ENCODE assay signal across 24 mouse cellular contexts in the genomic region with DNA sequence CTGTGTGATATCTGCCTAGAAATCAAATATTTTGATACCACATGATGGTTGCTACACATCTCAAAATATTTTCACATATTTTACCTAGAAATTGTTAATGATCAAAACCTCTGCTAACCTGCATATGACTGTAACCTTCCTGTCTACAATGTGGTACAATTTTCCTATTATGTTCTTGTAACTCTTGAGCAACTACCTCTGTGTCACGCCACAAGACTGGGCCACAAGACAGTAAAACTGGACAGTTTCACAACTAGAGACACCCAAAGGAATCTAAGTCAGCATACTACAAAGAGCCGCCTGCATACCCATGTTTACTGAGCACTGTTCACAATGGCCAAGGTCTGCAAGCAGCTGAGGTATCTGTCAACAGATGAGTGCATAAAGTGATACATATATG. TPM values are rescaled to one million over a fixed set of nuclear protein-coding genes. Genes with fewer than 3 reads are reported as not detected.
DNase-seq lines count a peak whose midpoint lies in the region; ATAC-seq and TF ChIP-seq lines count a peak whose summit lies in the region.
"Had no signal": no experiment of that assay in that cellular context is flagged by ENCODE, and none has a peak within 500 bp of the region (broad histone marks: within the 10 kb centered on the region; RNA-seq: fewer than 3 reads in every experiment).

No protein-coding gene starts in this region.

- no peak overlapping the region for H3K4me2 ChIP-seq in midbrain, embryonic 11.5 days
- H3K4me2 ChIP-seq: embryonic facial prominence, embryonic 15.5 days; heart, embryonic 11.5 days; heart, embryonic 15.5 days; hindbrain, embryonic 14.5 days had no signal

- no peaks in the 10 kb centered on the region for H3K4me1 ChIP-seq in lung, adult 2 months (ENCODE audit: control insufficient read depth, insufficient read depth, low read length)
- no peaks in the 10 kb centered on the region for H3K4me1 ChIP-seq in midbrain, embryonic 11.5 days (ENCODE audit: control insufficient read depth, insufficient read depth, low read length)
- H3K4me1 ChIP-seq: embryonic facial prominence, embryonic 15.5 days; forebrain, embryonic 10.5 days; hindbrain, embryonic 10.5 days had no signal

- no peak overlapping the region for H3K27ac ChIP-seq in midbrain, embryonic 11.5 days (ENCODE audit: low read depth, low read length)
- H3K27ac ChIP-seq: embryonic facial prominence, embryonic 15.5 days; forebrain, embryonic 10.5 days; gastrocnemius, adult 2 months; heart, adult 2 months; heart, embryonic 15.5 days; hindbrain, embryonic 10.5 days; hindbrain, embryonic 14.5 days had no signal

- ATAC-seq in granulocyte monocyte progenitor cell, adult 5-6 weeks (replicated peaks; ENCODE audit: poor library complexity, severe bottlenecking), result peak; percentile 86
- peak; percentile 52 for ATAC-seq in neutrophil, adult 5-6 weeks (ENCODE audit: extremely low read depth, insufficient number of reproducible peaks, low FRiP score, poor library complexity, severe bottlenecking)
- ATAC-seq in midbrain, embryonic 11.5 days (ENCODE audit: low FRiP score), result no peak
- ATAC-seq: forebrain, embryonic 14.5 days had no signal

- 88% methylated on average over 2 of the region's 2 CpGs for WGBS in lung, adult 2 months
- 87% methylated on average over 2 of the region's 2 CpGs for WGBS in midbrain, embryonic 11.5 days

- peak; percentile 44 for DNase-seq in heart, adult 11 months
- no peak for DNase-seq in heart, postnatal 4 days
- peak; percentile 18 for DNase-seq in lung, postnatal 25 days (ENCODE audit: low spot score)
- no peak for DNase-seq in lung, adult 2 months
- DNase-seq in cerebellum, postnatal 14 days, result no peak
- no peak for DNase-seq in midbrain, embryonic 11.5 days (ENCODE audit: low spot score, missing footprints)
- DNase-seq: adrenal gland, postnatal 10 days; cerebellum, adult 18-20 months; cerebellum, adult 9-11 months; embryo, embryonic 11 days; gastrocnemius, adult 2 months; gastrocnemius, postnatal 36 days; heart, adult 2 months; heart, postnatal 14 days had no signal

- H3K4me3 ChIP-seq in lung, adult 2 months (replicated peaks; ENCODE audit: extremely low read depth, low read depth, low read length), result no peak overlapping the region
- H3K4me3 ChIP-seq in midbrain, embryonic 11.5 days (ENCODE audit: low read depth, low read length), result no peak overlapping the region
- H3K4me3 ChIP-seq: embryonic facial prominence, embryonic 15.5 days; erythroblast, embryonic 14.5 days; forebrain, embryonic 10.5 days; gastrocnemius, adult 2 months; heart, adult 2 months; heart, embryonic 15.5 days; hindbrain, embryonic 10.5 days had no signal

- H3K9me3 ChIP-seq in midbrain, embryonic 11.5 days (ENCODE audit: control insufficient read depth, low read length), result no peaks in the 10 kb centered on the region
- H3K9me3 ChIP-seq: embryonic facial prominence, embryonic 15.5 days; forebrain, embryonic 10.5 days; heart, embryonic 15.5 days; hindbrain, embryonic 10.5 days had no signal

- TF ChIP-seq POLR2A in lung, adult 2 months (IDR thresholded peaks at IDR 0.05; ENCODE audit: borderline replicate concordance, extremely low read depth, low read depth, low read length), result no peak

- H3K27me3 ChIP-seq in midbrain, embryonic 11.5 days (ENCODE audit: control insufficient read depth, insufficient read depth, low read length), result no peaks in the 10 kb centered on the region
- H3K27me3 ChIP-seq: embryonic facial prominence, embryonic 15.5 days; heart, embryonic 15.5 days had no signal

- no peak for TF ChIP-seq CTCF in lung, adult 2 months (IDR thresholded peaks at IDR 0.05; ENCODE audit: insufficient read depth, low read length)

- H3K9ac ChIP-seq in midbrain, embryonic 11.5 days (ENCODE audit: low read length), result no peak overlapping the region
- H3K9ac ChIP-seq: embryonic facial prominence, embryonic 15.5 days; heart, embryonic 15.5 days; hindbrain, embryonic 14.5 days had no signal

- H3K36me3 ChIP-seq in midbrain, embryonic 11.5 days (ENCODE audit: control insufficient read depth, insufficient read depth, low read length), result no peaks in the 10 kb centered on the region
- H3K36me3 ChIP-seq: embryonic facial prominence, embryonic 15.5 days; forebrain, embryonic 10.5 days; heart, embryonic 15.5 days; hindbrain, embryonic 10.5 days had no signal

RNA-seq across cellular contexts. Expression of a gene that starts 32.1 kb away (rescaled TPM):
- 10 to 100 TPM; 21.2 to 24.5 TPM for total RNA-seq in heart, postnatal 4 days (2021)
- polyA plus RNA-seq in lung, adult 2 months (2012; rRNA removed), result 3.8 and 6.6 TPM in 2 replicates
- total RNA-seq in granulocyte monocyte progenitor cell, adult 5-6 weeks (2014; fragmentation: Nextera tagmentation), result 5.8 and 14.4 TPM in 2 replicates
- total RNA-seq in granulocyte monocyte progenitor cell, adult 5-6 weeks (2017), result 8.7 and 9.2 TPM in 2 replicates
- total RNA-seq in neutrophil, adult 5-6 weeks (2017), result 117 and 119 TPM in 2 replicates
- polyA plus RNA-seq in midbrain, embryonic 11.5 days (2014; fragmentation: Nextera tagmentation; extraction: Ambion mirVana), result 16.6 and 17.7 TPM in 2 replicates

Comparison
In these comparisons a context has a peak if more than half of its experiments do, and no peak if none do; other contexts are left out.
1. DNase-seq: peak in heart, adult 11 months (single experiment) and lung, postnatal 25 days (single experiment); none in heart, postnatal 4 days (single experiment), lung, adult 2 months (single experiment), cerebellum, postnatal 14 days (0 of 2) and midbrain, embryonic 11.5 days (single experiment).